Comparison of ENCODE assay signal across 6 mouse cellular contexts in genomic region chr10:83524238-83524637, GRCm38 (mm10). TPM values are rescaled to one million over a fixed set of nuclear protein-coding genes. Genes with fewer than 3 reads are reported as not detected.
A peak's percentile ranks its signal among the peaks of the same experiment; 100 is the strongest.
DNase-seq lines count a peak whose midpoint lies in the region; TF ChIP-seq lines count a peak whose summit lies in the region.
"Not testable (repeated sequence)": the region's sequence is repeated elsewhere in the genome, so short reads cannot be mapped to it uniquely, and the experiment has no call there.
"Had no signal": no experiment of that assay in that cellular context is flagged by ENCODE, and none has a peak within 500 bp of the region (broad histone marks: within the 10 kb centered on the region; RNA-seq: fewer than 3 reads in every experiment).

No protein-coding gene starts in this region.

- not testable (repeated sequence) for H3K27ac ChIP-seq in MEL (ENCODE audit: control insufficient read depth, low read depth, low read length)

- not testable (repeated sequence) for TF ChIP-seq EP300 in MEL (IDR thresholded peaks at IDR 0.05; ENCODE audit: low read depth in 1 of 2, low read length in 2 of 2)

- H3K4me1 ChIP-seq in MEL (ENCODE audit: control insufficient read depth in 1 of 2, insufficient read depth in 2 of 2, low read length in 2 of 2); megakaryocyte, embryonic 14.5 days: not testable (repeated sequence)

- not testable (repeated sequence) for H3K79me2 ChIP-seq in MEL (ENCODE audit: control insufficient read depth, insufficient read depth, low read length, poor library complexity)
- H3K79me2 ChIP-seq in myocyte (ENCODE audit: control insufficient read depth, insufficient read depth) = peaks cover 17% of the 10 kb centered on the region

- H3K9me3 ChIP-seq in MEL (replicated peaks; ENCODE audit: insufficient read depth, low read length) = not testable (repeated sequence)
- peaks cover 13% of the 10 kb centered on the region for H3K9me3 ChIP-seq in megakaryocyte, embryonic 14.5 days

- DNase-seq in MEL (ENCODE audit: low read depth, low spot score) = not testable (repeated sequence)

- not testable (repeated sequence) for TF ChIP-seq CTCF in MEL (IDR thresholded peaks at IDR 0.05 in 2 of 3, conservative IDR thresholded peaks at IDR 0.05 in 1 of 3; ENCODE audit: control insufficient read depth in 1 of 3, insufficient read depth in 1 of 3, low read depth in 2 of 3, low read length in 3 of 3, poor library complexity in 1 of 3, severe bottlenecking in 1 of 3)

- not testable (repeated sequence) for H3ac ChIP-seq in myocyte (ENCODE audit: control insufficient read depth, insufficient read length)

- not testable (repeated sequence) for H3K9ac ChIP-seq in MEL (ENCODE audit: control insufficient read depth, low read depth, low read length, poor library complexity, severe bottlenecking)

- TF ChIP-seq RAD21 in MEL (IDR thresholded peaks at IDR 0.05; ENCODE audit: low read depth, low read length) = not testable (repeated sequence)

- H3K4me3 ChIP-seq in MEL (ENCODE audit: control insufficient read depth in 1 of 2, insufficient read depth in 1 of 2, low read depth in 2 of 2, low read length in 2 of 2); myocyte: not testable (repeated sequence)
- H3K4me3 ChIP-seq in megakaryocyte, embryonic 14.5 days (replicated peaks) = peak overlapping the region; percentile 60

- not testable (repeated sequence) for TF ChIP-seq POLR2A in MEL (IDR thresholded peaks at IDR 0.05; ENCODE audit: control insufficient read depth in 1 of 2, insufficient read depth in 1 of 2, low read depth in 1 of 2, low read length in 2 of 2, poor library complexity in 1 of 2)
- TF ChIP-seq POLR2A in myocyte (IDR thresholded peaks at IDR 0.05; ENCODE audit: insufficient read length, low read depth) = peak; percentile 48

- not testable (repeated sequence) for H3K4me2 ChIP-seq in myocyte (ENCODE audit: low read depth)

- H3K36me3 ChIP-seq in MEL (ENCODE audit: control insufficient read depth in 1 of 2, insufficient read depth in 2 of 2, low read length in 2 of 2); megakaryocyte, embryonic 14.5 days (replicated peaks; ENCODE audit: low read length): not testable (repeated sequence)
- H3K36me3 ChIP-seq in myocyte (ENCODE audit: control insufficient read depth, insufficient read depth) = peaks cover 82% of the 10 kb centered on the region

- not testable (repeated sequence) for H3K27me3 ChIP-seq in MEL (ENCODE audit: control insufficient read depth in 1 of 2, insufficient read depth in 2 of 2, low read length in 2 of 2); myocyte (ENCODE audit: control insufficient read depth, insufficient read depth, insufficient read length)
- H3K27me3 ChIP-seq in megakaryocyte, embryonic 14.5 days (replicated peaks) = peaks cover 12% of the 10 kb centered on the region

TF ChIP-seq in MEL, 35 proteins besides CTCF, POLR2A, EP300 and RAD21:
- TF ChIP-seq POLR2AphosphoS5 (IDR thresholded peaks at IDR 0.05; ENCODE audit: borderline replicate concordance, low read depth, low read length) = peak; percentile 55; the same call in 1 of the 2 replicates
TF ChIP-seq in MEL: peak in this region for 1; not testable (repeated sequence) for 34.

TF ChIP-seq in myocyte, 11 proteins besides CTCF, POLR2A, EP300 and RAD21:
- peak; percentile 56 for TF ChIP-seq POLR2AphosphoS2 (IDR thresholded peaks at IDR 0.05; ENCODE audit: insufficient read length, low read depth)

RNA-seq across cellular contexts. Expression of gene Aldh1l2, which starts 9.7 kb away (rescaled TPM):
- 1.0 and 4.8 TPM in 2 replicates for total RNA-seq in MEL (2012; rRNA removed)
- polyA plus RNA-seq in MEL (2012; ENCODE audit: insufficient read depth in 1 of 2, insufficient read length in 2 of 2, low read depth in 1 of 2, low replicate concordance in 2 of 2, missing spikeins in 1 of 2) (10 to 100 TPM in 1 of 2 experiments, 1 to 10 TPM in 1; 6.7 to 24.0 TPM), myocyte (2012; fragmentation: generic; extraction: Trizol) (71.8 TPM)
- polyA plus RNA-seq in megakaryocyte, embryonic 14.5 days (2012; ENCODE audit: insufficient read depth, low replicate concordance) = not detected in 2 replicates
- polyA plus RNA-seq: activated CD4-positive, CD25-positive, alpha-beta regulatory T cell, adult 4 months; CD4-positive, CD25-positive, alpha-beta regulatory T cell, adult 4 months; G1E had no signal

RNA-seq across cellular contexts. Expression of gene Washc4, which starts 19.3 kb away (rescaled TPM):
- 16.2 and 18.5 TPM in 2 replicates for total RNA-seq in MEL (2012; rRNA removed)
- polyA plus RNA-seq in MEL (2012; ENCODE audit: insufficient read depth in 1 of 2, insufficient read length in 2 of 2, low read depth in 1 of 2, low replicate concordance in 2 of 2, missing spikeins in 1 of 2) (10 to 100 TPM in 1 of 2 experiments, not detected in 1; 13.6 TPM), myocyte (2012; fragmentation: generic; extraction: Trizol) (7.2 TPM)
- polyA plus RNA-seq in megakaryocyte, embryonic 14.5 days (2012; ENCODE audit: insufficient read depth, low replicate concordance) = 0.03 and 0.32 TPM in 2 replicates
